Mouse (Mus musculus) heart, adult 2 months (tissue): ENCODE results near the gene Sfswap. TPM values are rescaled to one million over a fixed set of nuclear protein-coding genes. Genes with fewer than 3 reads are reported as not detected.

Source experiments
- DNase-seq, 2 experiments: peaks; one replicate each; pipeline ENCODE4 v3.0.0; 2021
- H3K27ac ChIP-seq: fragments of 200-600 bp; 2 replicates; pipeline ENCODE4 v1.8.1; 2022
- H3K27me3 ChIP-seq: fragments of 200-500 bp; 2 replicates; pipeline ENCODE4 v1.6.1; 2012; ENCODE audit warnings: mild to moderate bottlenecking, low read length, inconsistent platforms, mixed read lengths; ENCODE audit not compliant: control insufficient read depth, insufficient read depth
- H3K36me3 ChIP-seq: fragments of 200-500 bp; 2 replicates; pipeline ENCODE4 v1.6.1; 2012; ENCODE audit warnings: low read length, inconsistent platforms; ENCODE audit not compliant: control insufficient read depth, insufficient read depth
- H3K4me1 ChIP-seq: fragments of 200-500 bp; 2 replicates; pipeline ENCODE4 v1.6.1; 2011; ENCODE audit warnings: low read length; ENCODE audit not compliant: control insufficient read depth, insufficient read depth
- H3K4me3 ChIP-seq: fragments of 200-600 bp; 2 replicates; pipeline ENCODE4 v1.8.1; 2022
- H3K79me2 ChIP-seq: fragments of 200-500 bp; replicated peaks from 2 replicates; pipeline ENCODE4 v1.6.1; 2012; ENCODE audit warnings: mild to moderate bottlenecking, inconsistent platforms, low read length, moderate library complexity, mixed read lengths; ENCODE audit not compliant: control insufficient read depth, insufficient read depth
- H3K9ac ChIP-seq: fragments of 200-500 bp; 2 replicates; pipeline ENCODE4 v1.6.1; 2012; ENCODE audit warnings: low read depth, mild to moderate bottlenecking, control low read depth, inconsistent platforms, low read length, mixed read lengths
- CTCF ChIP-seq: fragments of 200-600 bp; IDR thresholded peaks from 2 replicates; pipeline ENCODE4 v1.8.1; 2022; ENCODE audit warnings: antibody characterized with exemption, mild to moderate bottlenecking, moderate library complexity
- EP300 ChIP-seq: fragments of 200-500 bp; IDR thresholded peaks from 2 replicates; pipeline ENCODE4 v1.6.1; 2011; ENCODE audit warnings: low read depth, low read length, control low read depth; ENCODE audit not compliant: insufficient read depth
- POLR2A ChIP-seq: fragments of 200-500 bp; IDR thresholded peaks from 2 replicates; pipeline ENCODE4 v1.6.1; 2011; ENCODE audit warnings: mild to moderate bottlenecking, low read depth, low read length, control low read depth; ENCODE audit not compliant: insufficient read depth
- WGBS: fragments of 180-500 bp; shearing (Covaris S2); methylation state at CpG from one replicate; pipeline ENCODE4 v1.1.7; 2018; 5-methylcytosine and 5-hydroxymethylcytosine counted together
- intact Hi-C: fragments of 180-260 bp; cut with DNase I; formaldehyde crosslinking; loops from one replicate; pipeline ENCODE4 v1.15.1; 2025
- polyA plus RNA-seq: library from polyadenylated mRNA; depleted of rRNA; stranded (reverse); fragments of >200 nt; gene quantifications from 2 replicates; pipeline ENCODE4 v1.2.3, GENCODE M21; 2012
- total RNA-seq, 2 experiments: library from RNA; stranded (reverse); gene quantifications; 2 replicates each; pipeline ENCODE4 v1.2.3; 2021

Sfswap gene
- total and polyA plus RNA-seq, 3 experiments: 24.1 to 33.1 (median 25.9) TPM

DNA sequence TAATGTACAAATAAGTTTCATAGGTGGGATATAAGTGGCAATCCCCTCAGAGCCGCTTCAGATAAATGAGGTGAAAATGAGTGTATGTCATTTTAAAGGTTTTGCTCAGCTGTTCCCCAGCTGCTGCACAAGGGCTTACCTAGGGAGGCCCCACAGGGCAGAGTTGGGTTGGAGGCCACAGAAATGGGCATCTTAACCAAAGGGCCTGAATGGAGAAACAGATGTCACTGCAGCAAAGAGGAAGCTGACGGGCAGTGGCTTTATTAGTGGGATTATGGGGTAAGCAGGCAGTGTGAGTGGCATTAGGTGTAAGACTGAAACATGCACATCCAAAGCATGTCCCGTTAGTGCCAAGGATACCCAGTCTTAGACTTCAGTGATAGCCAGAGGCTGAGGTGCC is 20.9 kb downstream of the Sfswap start:
- no peak for TF ChIP-seq POLR2A
- no peak for TF ChIP-seq CTCF
- no peak for TF ChIP-seq EP300
- DNase-seq: no peak
- Histone ChIP-seq H3K4me1 (peaks cover 14% of the 10 kb centered on the region), H3K36me3 (peaks cover 10% of the 10 kb centered on the region), H3K27me3 (no peaks in the 10 kb centered on the region), H3K4me3 (no peak overlapping the region), H3K79me2 (peaks cover 2% of the 10 kb centered on the region), H3K27ac (no peak overlapping the region), H3K9ac (no peak overlapping the region)
- intact Hi-C loops: no loop called here
- WGBS: 83% methylated on average over 3 of the region's 3 CpGs

DNA sequence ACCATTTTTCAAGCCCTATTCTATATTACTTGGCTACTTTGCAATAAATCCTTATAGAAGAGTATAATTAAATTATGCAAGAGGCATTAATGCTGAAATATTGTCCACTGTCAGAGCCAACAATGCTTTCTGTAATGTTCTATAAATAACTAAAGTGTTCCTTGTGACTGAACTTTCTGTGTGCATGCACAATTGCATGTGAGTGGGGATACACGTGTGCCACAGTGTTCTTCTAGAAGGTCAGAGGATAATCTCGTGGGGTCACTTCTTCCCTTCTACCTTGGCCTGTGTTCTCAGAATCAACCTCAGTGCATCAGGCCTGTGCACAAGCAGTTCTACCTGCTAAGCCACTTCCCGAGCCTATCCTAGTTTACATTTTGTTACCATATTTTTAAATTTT is 22.1 kb downstream of the Sfswap start:
- peaks cover 10% of the 10 kb centered on the region for H3K36me3 ChIP-seq

GRCm38 (mm10) chr5:129524751-129525150 is 23.7 kb downstream of the Sfswap start:
- Histone ChIP-seq H3K9ac (no peak overlapping the region), H3K79me2 (peaks cover 7% of the 10 kb centered on the region), H3K27me3 (no peaks in the 10 kb centered on the region), H3K4me1 (peaks cover 18% of the 10 kb centered on the region), H3K27ac (no peak overlapping the region), H3K4me3 (no peak overlapping the region), H3K36me3 (peaks cover 8% of the 10 kb centered on the region)
- DNase-seq: peak in 1 of 2 experiments; percentile 24
- WGBS: 59% methylated on average over 5 of the region's 5 CpGs
- TF ChIP-seq EP300 (no peak), POLR2A (no peak), CTCF (no peak)
- intact Hi-C loops: no loop called here

More for the DNA sequence above, 22.1 kb downstream of the Sfswap start:
- peak overlapping the region; percentile 72 for H3K27ac ChIP-seq
- H3K9ac ChIP-seq: no peak overlapping the region
- TF ChIP-seq EP300 (0 out of 2 replicates have a peak, but pooled peaks have one; percentile 56), POLR2A (no peak)
- DNase-seq: peak in 1 of 2 experiments; percentile 21
- intact Hi-C loops: no loop called here
- 54% methylated on average over 3 of the region's 3 CpGs for WGBS
- H3K27me3 ChIP-seq: no peaks in the 10 kb centered on the region
- H3K4me1 ChIP-seq: peaks cover 18% of the 10 kb centered on the region
- H3K79me2 ChIP-seq: peaks cover 4% of the 10 kb centered on the region
- H3K4me3 ChIP-seq: no peak overlapping the region

- intact Hi-C loops: no loop called here
- Histone ChIP-seq H3K27ac (no peak overlapping the region), H3K36me3 (peaks cover 8% of the 10 kb centered on the region)
Measured at GRCm38 (mm10) chr5:129527162-129527561, 26.1 kb downstream of the Sfswap start.

DNA sequence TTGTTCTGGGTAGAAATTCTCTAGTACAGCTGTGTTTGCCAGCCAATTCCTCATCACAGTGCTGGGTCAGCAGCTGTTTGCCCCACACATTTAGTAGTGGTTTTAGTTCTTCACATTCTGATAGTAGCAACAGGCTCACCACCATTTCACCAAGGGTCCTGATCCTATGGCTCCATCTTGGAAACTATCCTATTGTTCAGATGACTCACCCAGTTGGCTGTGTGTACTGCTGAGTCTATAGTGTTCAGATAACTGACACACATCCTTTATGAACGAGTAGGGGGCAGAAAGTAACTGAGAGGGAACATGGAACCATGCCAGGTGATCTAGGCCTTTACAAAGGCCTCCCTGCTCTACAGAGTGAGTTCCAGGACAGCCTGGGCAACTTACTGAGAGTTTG is 28.6 kb downstream of the Sfswap start:
- H3K4me1 ChIP-seq: peaks cover 14% of the 10 kb centered on the region
- DNase-seq: no peak
- H3K36me3 ChIP-seq: peaks cover 6% of the 10 kb centered on the region
- peaks cover 7% of the 10 kb centered on the region for H3K79me2 ChIP-seq
- no peak overlapping the region for H3K4me3 ChIP-seq
- 24% methylated on average over 1 of the region's 1 CpGs for WGBS
- no peaks in the 10 kb centered on the region for H3K27me3 ChIP-seq
- H3K27ac ChIP-seq: no peak overlapping the region
- no peak overlapping the region for H3K9ac ChIP-seq
- intact Hi-C loops: no loop called here
- TF ChIP-seq CTCF (no peak), POLR2A (no peak), EP300 (no peak)

More at GRCm38 (mm10) chr5:129527162-129527561, 26.1 kb downstream of the Sfswap start:
- Histone ChIP-seq H3K9ac (no peak overlapping the region), H3K4me1 (peaks cover 18% of the 10 kb centered on the region), H3K4me3 (no peak overlapping the region), H3K27me3 (no peaks in the 10 kb centered on the region), H3K79me2 (peaks cover 7% of the 10 kb centered on the region)
- DNase-seq: no peak
- no peak for TF ChIP-seq EP300
- no peak for TF ChIP-seq POLR2A
- TF ChIP-seq CTCF: no peak
- WGBS: 71% methylated on average over 5 of the region's 5 CpGs

DNA sequence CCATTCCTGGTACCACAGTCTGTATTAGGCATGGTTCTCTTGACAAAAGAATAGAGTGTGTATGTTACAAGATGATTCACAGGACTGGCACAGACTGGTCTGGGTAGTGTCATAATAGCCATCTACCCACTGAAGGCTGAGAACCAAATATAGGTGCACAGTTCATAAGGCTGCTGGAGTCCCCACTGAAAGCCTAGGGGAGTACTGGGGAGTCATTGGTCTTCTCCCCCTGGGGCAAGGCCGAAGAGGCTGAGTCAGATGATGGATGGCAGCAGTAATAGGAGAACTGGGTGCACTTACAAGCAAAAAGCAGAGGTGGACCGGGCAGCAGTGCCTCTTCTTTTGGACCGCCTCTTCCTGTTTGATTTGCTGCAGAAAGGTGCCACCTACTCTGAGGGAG is 32.7 kb downstream of the Sfswap start:
- H3K4me1 ChIP-seq: peaks cover 11% of the 10 kb centered on the region
- H3K27me3 ChIP-seq: no peaks in the 10 kb centered on the region
- WGBS: 77% methylated on average over 3 of the region's 3 CpGs
- H3K9ac ChIP-seq: no peak overlapping the region
- peaks cover 8% of the 10 kb centered on the region for H3K36me3 ChIP-seq
- TF ChIP-seq CTCF (no peak), EP300 (no peak), POLR2A (no peak)
- no peak for DNase-seq
- H3K79me2 ChIP-seq: peaks cover 3% of the 10 kb centered on the region; the same call in 1 of the 2 replicates
- H3K4me3 ChIP-seq: no peak overlapping the region
- H3K27ac ChIP-seq: peak overlapping the region; percentile 78
- intact Hi-C loops: no loop called here
